Mouse (Mus musculus): ENCODE measurements around the gene Ppp1r9b.

DNA sequence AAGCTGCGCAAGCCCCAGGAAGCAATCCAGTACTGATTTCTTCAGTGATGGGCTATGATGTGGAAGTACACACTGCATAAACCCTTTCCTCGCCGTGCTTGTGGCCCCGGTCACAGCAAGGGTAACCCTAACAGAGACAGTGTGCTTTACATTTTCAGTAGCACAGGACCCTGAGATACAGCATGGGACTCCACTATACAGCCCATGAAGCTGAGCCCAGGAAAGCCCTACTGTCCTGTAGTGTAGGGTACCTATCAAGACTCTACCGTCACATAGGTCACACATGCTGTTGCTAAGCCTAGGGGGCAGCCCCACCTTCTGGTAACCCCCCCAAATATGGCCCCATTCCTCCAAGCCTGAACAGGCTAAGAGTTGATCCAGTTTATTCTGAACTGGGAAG is 45.7 kb downstream of the Ppp1r9b start:
- TF ChIP-seq CTCF (IDR thresholded peaks at IDR 0.05) (no peak), POLR2A (IDR thresholded peaks at IDR 0.05; ENCODE audit: insufficient read depth, low read depth, low read length) (no peak), EP300 (IDR thresholded peaks at IDR 0.05; ENCODE audit: insufficient read depth, low read depth, low read length) (no peak)

All from heart, adult 2 months (tissue).